Mouse (Mus musculus) ES-Bruce4 (cell line): Measurements from ENCODE around the gene Mrpl17.

Experiments
- CTCF ChIP-seq: IDR thresholded peaks from one replicate; pipeline ENCODE4 v1.8.1; 2011; ENCODE audit warnings: low read depth, low read length
- EP300 ChIP-seq: IDR thresholded peaks from 2 replicates; pipeline ENCODE4 v1.6.1; 2011; ENCODE audit warnings: low read depth, low read length; ENCODE audit not compliant: insufficient read depth

GRCm38 (mm10) chr7:105777316-105777715 lies 33.6 kb downstream of the Mrpl17 start:
- TF ChIP-seq CTCF = no peak
- no peak for TF ChIP-seq EP300
